Mouse (Mus musculus) heart, embryonic 13.5 days (tissue): ENCODE data around the gene Sh3gl1. TPM values are rescaled to one million over a fixed set of nuclear protein-coding genes. Genes with fewer than 3 reads are reported as not detected.
A peak's percentile ranks its signal among the peaks of the same experiment; 100 is the strongest.

Experiments
- ATAC-seq: fragments of 200-750 bp; cut with Nextera tagmentation; 2 replicates; pipeline ENCODE4 v1.8.0; 2017; ENCODE audit warnings: moderate TSS enrichment; ENCODE audit not compliant: insufficient number of reproducible peaks, low FRiP score, low TSS enrichment; ENCODE audit errors: extremely low read depth
- H3K27ac ChIP-seq: fragments of 300-500 bp; sonication (generic); replicated peaks from 2 replicates; pipeline ENCODE4 v1.5.1; 2015; ENCODE audit warnings: moderate library complexity, mild to moderate bottlenecking, inconsistent platforms
- H3K27me3 ChIP-seq: fragments of 300-500 bp; sonication (generic); replicated peaks from 2 replicates; pipeline ENCODE4 v1.6.1; 2015; ENCODE audit warnings: mild to moderate bottlenecking, inconsistent platforms
- H3K36me3 ChIP-seq: fragments of 300-500 bp; sonication (generic); 2 replicates; pipeline ENCODE4 v1.6.1; 2015; ENCODE audit warnings: mild to moderate bottlenecking, inconsistent platforms
- H3K4me1 ChIP-seq: fragments of 300-500 bp; sonication (generic); 2 replicates; pipeline ENCODE4 v1.6.1; 2015; ENCODE audit warnings: inconsistent platforms
- H3K4me2 ChIP-seq: fragments of 300-500 bp; sonication (generic); 2 replicates; pipeline ENCODE4 v1.6.1; 2015; ENCODE audit warnings: inconsistent platforms, mild to moderate bottlenecking, moderate library complexity
- H3K4me3 ChIP-seq: fragments of 300-500 bp; sonication (generic); 2 replicates; pipeline ENCODE4 v1.5.1; 2015; ENCODE audit warnings: moderate library complexity, mild to moderate bottlenecking, inconsistent platforms
- H3K9ac ChIP-seq: fragments of 300-500 bp; sonication (generic); 2 replicates; pipeline ENCODE4 v1.6.1; 2015; ENCODE audit warnings: inconsistent platforms, mild to moderate bottlenecking, moderate library complexity
- H3K9me3 ChIP-seq: fragments of 300-500 bp; sonication (generic); 2 replicates; pipeline ENCODE4 v1.6.1; 2016; ENCODE audit warnings: inconsistent platforms
- WGBS: fragments of 180-500 bp; shearing (Covaris S2); methylation state at CpG from one replicate; pipeline ENCODE4 v1.1.7; 2015; ENCODE audit warnings: mixed read lengths; 5-methylcytosine and 5-hydroxymethylcytosine counted together
- polyA plus RNA-seq: library from polyadenylated mRNA; unstranded; fragments of >200 nt; fragmentation: Nextera tagmentation; extraction: Ambion mirVana; gene quantifications from 2 replicates; pipeline ENCODE4 v1.2.1, GENCODE M21; 2015

Gene Sh3gl1
- polyA plus RNA-seq, 1 experiment from 2014 or later, result 87.6 TPM

- H3K9ac ChIP-seq, result no peak overlapping the region
- no peak for ATAC-seq
- no peak overlapping the region for H3K27ac ChIP-seq
- 85% methylated on average over 7 of the region's 7 CpGs for WGBS
- no peaks in the 10 kb centered on the region for H3K9me3 ChIP-seq
- no peak overlapping the region for H3K4me3 ChIP-seq
- H3K27me3 ChIP-seq, result no peaks in the 10 kb centered on the region
- H3K36me3 ChIP-seq, result peaks cover 84% of the 10 kb centered on the region
- H3K4me2 ChIP-seq, result no peak overlapping the region
- H3K4me1 ChIP-seq, result peaks cover 21% of the 10 kb centered on the region
Measured at GRCm38 (mm10) chr17:56017848-56018247, 18.6 kb downstream of the Sh3gl1 start.

GRCm38 (mm10) chr17:56016793-56017785, 19.3 kb downstream of the Sh3gl1 start:
- WGBS, result 82% methylated on average over 15 of the region's 15 CpGs
- Histone ChIP-seq H3K4me3 (no peak overlapping the region), H3K4me1 (peaks cover 13% of the 10 kb centered on the region), H3K27ac (no peak overlapping the region), H3K9ac (no peak overlapping the region), H3K27me3 (no peaks in the 10 kb centered on the region), H3K4me2 (no peak overlapping the region), H3K9me3 (no peaks in the 10 kb centered on the region), H3K36me3 (peaks cover 83% of the 10 kb centered on the region)
- no peak for ATAC-seq

GRCm38 (mm10) chr17:56016382-56016781, 20.1 kb downstream of the Sh3gl1 start:
- Histone ChIP-seq H3K27me3 (no peaks in the 10 kb centered on the region), H3K4me3 (no peak overlapping the region), H3K36me3 (peaks cover 88% of the 10 kb centered on the region), H3K9me3 (no peaks in the 10 kb centered on the region), H3K9ac (no peak overlapping the region), H3K4me1 (peaks cover 6% of the 10 kb centered on the region), H3K4me2 (no peak overlapping the region), H3K27ac (no peak overlapping the region)
- WGBS, result 86% methylated on average over 8 of the region's 8 CpGs
- no peak for ATAC-seq

- Histone ChIP-seq H3K27ac (no peak overlapping the region), H3K4me3 (no peak overlapping the region), H3K4me1 (peaks cover 4% of the 10 kb centered on the region), H3K9me3 (no peaks in the 10 kb centered on the region), H3K4me2 (no peak overlapping the region), H3K36me3 (peaks cover 93% of the 10 kb centered on the region), H3K9ac (no peak overlapping the region), H3K27me3 (no peaks in the 10 kb centered on the region)
- no peak for ATAC-seq
- WGBS, result 85% methylated on average over 9 of the region's 9 CpGs
Measured at GRCm38 (mm10) chr17:56015293-56015692, 21.1 kb downstream of the Sh3gl1 start.

- no peak overlapping the region for H3K4me2 ChIP-seq
- H3K27ac ChIP-seq, result no peak overlapping the region
- H3K9me3 ChIP-seq, result no peaks in the 10 kb centered on the region
- peaks cover 55% of the 10 kb centered on the region for H3K36me3 ChIP-seq
- H3K4me3 ChIP-seq, result no peak overlapping the region
- ATAC-seq, result no peak
- no peaks in the 10 kb centered on the region for H3K27me3 ChIP-seq
- 80% methylated on average over 7 of the region's 7 CpGs for WGBS
- peaks cover 24% of the 10 kb centered on the region for H3K4me1 ChIP-seq
- H3K9ac ChIP-seq, result no peak overlapping the region
Measured at GRCm38 (mm10) chr17:56011441-56011840, 25.0 kb downstream of the Sh3gl1 start.

GRCm38 (mm10) chr17:56010681-56011080, 25.8 kb downstream of the Sh3gl1 start:
- Histone ChIP-seq H3K27ac (no peak overlapping the region), H3K9me3 (no peaks in the 10 kb centered on the region), H3K9ac (0 out of 2 replicates have a peak overlapping the region, but pooled peaks have one; percentile 90), H3K27me3 (no peaks in the 10 kb centered on the region), H3K4me3 (peak overlapping the region; percentile 83), H3K4me1 (peaks cover 24% of the 10 kb centered on the region), H3K36me3 (peaks cover 47% of the 10 kb centered on the region), H3K4me2 (peak overlapping the region; percentile 99)
- WGBS, result 15% methylated on average over 9 of the region's 9 CpGs
- ATAC-seq, result no peak

GRCm38 (mm10) chr17:56010255-56010654, 26.2 kb downstream of the Sh3gl1 start:
- peak overlapping the region; percentile 90 for H3K9ac ChIP-seq

GRCm38 (mm10) chr17:56009962-56010240, 26.5 kb downstream of the Sh3gl1 start:
- H3K4me3 ChIP-seq, result peak overlapping the region; percentile 83
- peaks cover 39% of the 10 kb centered on the region for H3K36me3 ChIP-seq
- peaks cover 24% of the 10 kb centered on the region for H3K4me1 ChIP-seq
- WGBS, result 28% methylated on average over 2 of the region's 2 CpGs
- peak overlapping the region; percentile 90 for H3K9ac ChIP-seq
- 0 out of 2 replicates have a peak, but pooled peaks cover 5% of the 10 kb centered on the region for H3K27me3 ChIP-seq
- no peak overlapping the region for H3K27ac ChIP-seq
- H3K9me3 ChIP-seq, result no peaks in the 10 kb centered on the region
- no peak for ATAC-seq
- peak overlapping the region; percentile 99 for H3K4me2 ChIP-seq

More at GRCm38 (mm10) chr17:56010255-56010654, 26.2 kb downstream of the Sh3gl1 start:
- Histone ChIP-seq H3K4me3 (peak overlapping the region; percentile 83), H3K4me1 (peaks cover 24% of the 10 kb centered on the region), H3K27ac (no peak overlapping the region), H3K9me3 (no peaks in the 10 kb centered on the region), H3K27me3 (0 out of 2 replicates have a peak, but pooled peaks cover 1% of the 10 kb centered on the region), H3K4me2 (peak overlapping the region; percentile 99), H3K36me3 (peaks cover 43% of the 10 kb centered on the region)
- WGBS, result 70% methylated on average over 14 of the region's 14 CpGs
- ATAC-seq, result no peak

- Histone ChIP-seq H3K9me3 (no peaks in the 10 kb centered on the region), H3K4me2 (peak overlapping the region; percentile 99), H3K27ac (peak overlapping the region; percentile 87), H3K9ac (peak overlapping the region; percentile 90), H3K4me3 (peak overlapping the region; percentile 83), H3K36me3 (peaks cover 34% of the 10 kb centered on the region), H3K4me1 (peaks cover 24% of the 10 kb centered on the region), H3K27me3 (0 out of 2 replicates have a peak, but pooled peaks cover 11% of the 10 kb centered on the region)
- WGBS, result under 1% methylated on average over 58 of the region's 62 CpGs
- ATAC-seq, result peak; percentile 80
Measured at GRCm38 (mm10) chr17:56009088-56009961, 27.1 kb downstream of the Sh3gl1 start.

GRCm38 (mm10) chr17:56008356-56009087, 27.9 kb downstream of the Sh3gl1 start:
- Histone ChIP-seq H3K4me3 (peak overlapping the region; percentile 83), H3K9me3 (no peaks in the 10 kb centered on the region), H3K9ac (peak overlapping the region; percentile 90), H3K36me3 (peaks cover 26% of the 10 kb centered on the region), H3K4me2 (peak overlapping the region; percentile 99), H3K4me1 (peaks cover 24% of the 10 kb centered on the region), H3K27me3 (peaks cover 19% of the 10 kb centered on the region; the same call in 1 of the 2 replicates), H3K27ac (peak overlapping the region; percentile 87)
- peak; percentile 81 for ATAC-seq
- WGBS, result under 1% methylated on average over 21 of the region's 21 CpGs
